Mouse (Mus musculus) midbrain, embryonic 11.5 days (tissue): ENCODE measurements around the gene 1500015O10Rik. TPM values are rescaled to one million over a fixed set of nuclear protein-coding genes. Genes with fewer than 3 reads are reported as not detected.

Experiments
- ATAC-seq: fragments of 200-750 bp; cut with Nextera tagmentation; 2 replicates; pipeline ENCODE4 v1.8.0; 2017; ENCODE audit warnings: moderate TSS enrichment, moderate library complexity; ENCODE audit not compliant: low FRiP score
- DNase-seq: peaks from one replicate; pipeline ENCODE4 v3.0.0; 2015; ENCODE audit warnings: low spot score; ENCODE audit errors: missing footprints
- H3K27ac ChIP-seq: fragments of 300-500 bp; sonication (generic); 2 replicates; pipeline ENCODE4 v1.5.1; 2014; ENCODE audit warnings: low read depth, low read length
- H3K27me3 ChIP-seq: fragments of 300-500 bp; sonication (generic); 2 replicates; pipeline ENCODE4 v1.6.1; 2014; ENCODE audit warnings: mild to moderate bottlenecking, low read length, moderate library complexity, mixed read lengths; ENCODE audit not compliant: control insufficient read depth, insufficient read depth
- H3K36me3 ChIP-seq: fragments of 300-500 bp; sonication (generic); 2 replicates; pipeline ENCODE4 v1.6.1; 2014; ENCODE audit warnings: mild to moderate bottlenecking, low read length, moderate library complexity, mixed read lengths; ENCODE audit not compliant: control insufficient read depth, insufficient read depth
- H3K4me1 ChIP-seq: fragments of 300-500 bp; sonication (generic); 2 replicates; pipeline ENCODE4 v1.6.1; 2014; ENCODE audit warnings: low read length; ENCODE audit not compliant: control insufficient read depth, insufficient read depth
- H3K4me2 ChIP-seq: fragments of 300-500 bp; sonication (generic); 2 replicates; pipeline ENCODE4 v1.6.1; 2014; ENCODE audit warnings: mild to moderate bottlenecking, moderate library complexity
- H3K4me3 ChIP-seq: fragments of 300-500 bp; sonication (generic); 2 replicates; pipeline ENCODE4 v1.5.1; 2014; ENCODE audit warnings: low read depth, low read length
- H3K9ac ChIP-seq: fragments of 300-500 bp; sonication (generic); 2 replicates; pipeline ENCODE4 v1.6.1; 2014; ENCODE audit warnings: low read length
- H3K9me3 ChIP-seq: fragments of 300-500 bp; sonication (generic); 2 replicates; pipeline ENCODE4 v1.6.1; 2016; ENCODE audit warnings: low read length; ENCODE audit not compliant: control insufficient read depth
- WGBS: fragments of 180-500 bp; shearing (Covaris S2); extraction: QIAGEN DNeasy Blood & Tissue Kit; methylation state at CpG from one replicate; pipeline ENCODE4 v1.1.7; 2014; 5-methylcytosine and 5-hydroxymethylcytosine counted together
- polyA plus RNA-seq: library from polyadenylated mRNA; unstranded; fragments of >200 nt; fragmentation: Nextera tagmentation; extraction: Ambion mirVana; gene quantifications from 2 replicates; pipeline ENCODE4 v1.2.1, GENCODE M21; 2014

Gene 1500015O10Rik
- polyA plus RNA-seq, 1 experiment from 2014 or later, result 0.45 TPM

GRCm38 (mm10) chr1:43722459-43722858 lies 7.9 kb upstream of the 1500015O10Rik start:
- H3K27ac ChIP-seq, result no peak overlapping the region
- H3K9me3 ChIP-seq, result no peaks in the 10 kb centered on the region
- H3K4me1 ChIP-seq, result no peaks in the 10 kb centered on the region
- H3K4me3 ChIP-seq, result no peak overlapping the region
- DNase-seq (no peak), ATAC-seq (no peak)
- 76% methylated on average over 1 of the region's 1 CpGs for WGBS
- no peak overlapping the region for H3K4me2 ChIP-seq
- no peak overlapping the region for H3K9ac ChIP-seq
- H3K36me3 ChIP-seq, result no peaks in the 10 kb centered on the region
- H3K27me3 ChIP-seq, result no peaks in the 10 kb centered on the region

GRCm38 (mm10) chr1:43732100-43732499 lies 1.7 kb downstream of the 1500015O10Rik start:
- Histone ChIP-seq H3K27me3 (no peaks in the 10 kb centered on the region), H3K9ac (no peak overlapping the region), H3K27ac (no peak overlapping the region), H3K36me3 (no peaks in the 10 kb centered on the region), H3K9me3 (no peaks in the 10 kb centered on the region), H3K4me1 (no peaks in the 10 kb centered on the region), H3K4me3 (no peak overlapping the region), H3K4me2 (no peak overlapping the region)
- DNase-seq, result no peak
- WGBS, result 82% methylated on average over 4 of the region's 4 CpGs
- ATAC-seq, result no peak

DNA sequence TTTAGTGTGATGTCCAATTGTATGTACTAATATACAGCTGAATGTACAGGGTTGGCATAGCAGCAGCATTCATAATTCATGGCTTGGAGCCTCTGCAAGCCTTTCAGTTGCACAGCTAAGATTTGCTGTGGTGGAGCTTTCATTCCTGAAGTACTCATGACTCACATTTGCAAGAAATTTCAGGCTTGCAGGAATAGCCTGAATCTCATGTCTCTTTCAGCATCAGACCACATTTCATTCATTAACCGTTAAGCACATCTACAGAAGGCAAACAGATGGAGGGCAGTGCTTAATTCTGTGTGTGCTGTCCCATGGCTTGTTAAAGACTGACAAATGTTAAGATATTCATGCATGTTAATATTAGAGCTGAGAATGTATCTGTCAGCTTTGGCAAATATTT lies 2.3 kb downstream of the 1500015O10Rik start:
- Histone ChIP-seq H3K4me3 (no peak overlapping the region), H3K27ac (no peak overlapping the region), H3K36me3 (no peaks in the 10 kb centered on the region), H3K27me3 (no peaks in the 10 kb centered on the region), H3K4me2 (no peak overlapping the region), H3K9me3 (no peaks in the 10 kb centered on the region), H3K4me1 (no peaks in the 10 kb centered on the region), H3K9ac (no peak overlapping the region)
- no peak for DNase-seq
- ATAC-seq, result no peak
- WGBS, result 83% methylated on average over 1 of the region's 1 CpGs

- ATAC-seq, result peak; percentile 61; the same call in 1 of the 2 replicates
- DNase-seq, result peak; percentile 91
- Histone ChIP-seq H3K4me3 (no peak overlapping the region), H3K9me3 (no peaks in the 10 kb centered on the region), H3K4me1 (no peaks in the 10 kb centered on the region), H3K4me2 (no peak overlapping the region), H3K27ac (no peak overlapping the region), H3K27me3 (no peaks in the 10 kb centered on the region), H3K36me3 (no peaks in the 10 kb centered on the region), H3K9ac (no peak overlapping the region)
- WGBS, result 73% methylated on average over 7 of the region's 7 CpGs
These were observed 7.6 kb downstream of the 1500015O10Rik start for GRCm38 (mm10) chr1:43737812-43738518.

GRCm38 (mm10) chr1:43738519-43738894 lies 8.1 kb downstream of the 1500015O10Rik start:
- H3K4me1 ChIP-seq, result no peaks in the 10 kb centered on the region
- H3K36me3 ChIP-seq, result no peaks in the 10 kb centered on the region
- H3K9me3 ChIP-seq, result no peaks in the 10 kb centered on the region
- no peak overlapping the region for H3K9ac ChIP-seq
- 87% methylated on average over 10 of the region's 10 CpGs for WGBS
- no peak overlapping the region for H3K27ac ChIP-seq
- DNase-seq, result no peak
- no peaks in the 10 kb centered on the region for H3K27me3 ChIP-seq
- H3K4me3 ChIP-seq, result no peak overlapping the region
- no peak for ATAC-seq
- no peak overlapping the region for H3K4me2 ChIP-seq

DNA sequence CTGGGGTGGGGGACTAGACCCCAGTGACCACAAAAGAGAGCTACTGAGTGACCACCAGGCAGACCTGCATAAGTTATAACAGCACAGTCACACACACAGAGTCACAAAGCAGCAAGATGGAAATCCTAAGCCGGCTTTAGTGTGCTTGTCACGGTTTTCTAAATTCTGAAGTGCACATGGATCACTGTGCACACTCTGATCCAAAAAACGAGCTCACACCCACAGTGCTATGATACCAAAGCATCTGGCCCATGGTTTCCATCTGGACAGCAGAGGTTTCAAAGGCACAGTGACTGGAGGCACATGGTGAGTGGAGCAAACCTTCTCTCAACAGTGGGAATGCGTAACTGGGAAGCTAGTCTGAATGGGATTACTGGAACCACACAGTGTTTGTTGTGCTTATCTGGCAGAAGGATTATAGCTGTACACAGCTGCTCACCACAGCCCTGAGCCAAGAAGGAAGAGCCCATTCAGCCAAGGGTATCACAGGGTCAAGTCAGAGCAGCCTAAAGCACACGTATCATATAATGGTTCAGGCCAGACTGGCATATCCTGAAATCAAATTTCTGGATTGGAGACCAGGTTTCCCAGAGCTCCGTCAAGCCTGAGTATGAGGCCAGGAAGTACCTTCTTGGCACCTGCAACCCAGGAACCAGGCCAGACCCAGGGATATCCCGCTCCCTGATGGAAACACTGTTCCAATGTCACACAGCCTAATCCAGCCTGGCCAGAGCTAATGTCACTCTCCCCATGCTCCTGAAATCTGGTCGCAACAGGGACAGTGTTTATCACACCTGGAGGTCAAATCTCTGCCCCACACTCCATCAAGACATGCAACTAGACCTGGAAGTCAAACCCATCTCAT lies 24.3 kb downstream of the 1500015O10Rik start:
- DNase-seq (no peak), ATAC-seq (peak; percentile 57; the same call in 1 of the 2 replicates)
- Histone ChIP-seq H3K9ac (no peak overlapping the region), H3K4me2 (no peak overlapping the region), H3K4me3 (no peak overlapping the region), H3K9me3 (no peaks in the 10 kb centered on the region), H3K27me3 (no peaks in the 10 kb centered on the region), H3K36me3 (no peaks in the 10 kb centered on the region), H3K4me1 (no peaks in the 10 kb centered on the region), H3K27ac (no peak overlapping the region)
- 76% methylated on average over 8 of the region's 8 CpGs for WGBS

DNA sequence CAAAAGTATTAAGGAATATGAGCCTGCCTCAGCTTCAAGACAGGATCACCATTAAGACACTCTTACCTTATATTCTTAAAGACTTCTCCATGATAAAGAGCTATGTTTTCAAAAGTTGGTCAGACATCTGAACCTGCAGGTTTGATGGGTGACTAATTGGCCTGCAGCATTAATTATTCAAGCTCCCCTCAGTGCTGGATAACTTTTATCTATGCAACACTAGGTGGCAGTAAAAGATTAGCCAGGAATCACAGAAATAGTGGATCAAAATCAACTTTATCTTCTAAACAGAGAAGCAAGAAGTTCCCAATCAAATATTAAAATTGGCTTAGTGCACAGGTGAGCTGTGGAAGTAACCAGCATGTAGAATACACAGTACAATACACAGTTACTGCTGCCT lies 29.7 kb downstream of the 1500015O10Rik start:
- H3K36me3 ChIP-seq, result peaks cover 4% of the 10 kb centered on the region; the same call in 1 of the 2 replicates

GRCm38 (mm10) chr1:43764481-43764880 lies 34.1 kb downstream of the 1500015O10Rik start:
- ATAC-seq (no peak), DNase-seq (no peak)
- Histone ChIP-seq H3K4me3 (no peak overlapping the region), H3K9me3 (no peaks in the 10 kb centered on the region), H3K4me1 (no peaks in the 10 kb centered on the region), H3K27ac (no peak overlapping the region), H3K9ac (no peak overlapping the region), H3K36me3 (peaks cover 4% of the 10 kb centered on the region; the same call in 1 of the 2 replicates), H3K27me3 (no peaks in the 10 kb centered on the region), H3K4me2 (no peak overlapping the region)
- 88% methylated on average over 2 of the region's 2 CpGs for WGBS

More for the DNA sequence above, 29.7 kb downstream of the 1500015O10Rik start:
- DNase-seq, result no peak
- H3K4me3 ChIP-seq, result no peak overlapping the region
- no peaks in the 10 kb centered on the region for H3K9me3 ChIP-seq
- no peak overlapping the region for H3K9ac ChIP-seq
- no peak for ATAC-seq
- H3K4me1 ChIP-seq, result no peaks in the 10 kb centered on the region
- no peak overlapping the region for H3K27ac ChIP-seq
- H3K27me3 ChIP-seq, result no peaks in the 10 kb centered on the region
- no peak overlapping the region for H3K4me2 ChIP-seq

DNA sequence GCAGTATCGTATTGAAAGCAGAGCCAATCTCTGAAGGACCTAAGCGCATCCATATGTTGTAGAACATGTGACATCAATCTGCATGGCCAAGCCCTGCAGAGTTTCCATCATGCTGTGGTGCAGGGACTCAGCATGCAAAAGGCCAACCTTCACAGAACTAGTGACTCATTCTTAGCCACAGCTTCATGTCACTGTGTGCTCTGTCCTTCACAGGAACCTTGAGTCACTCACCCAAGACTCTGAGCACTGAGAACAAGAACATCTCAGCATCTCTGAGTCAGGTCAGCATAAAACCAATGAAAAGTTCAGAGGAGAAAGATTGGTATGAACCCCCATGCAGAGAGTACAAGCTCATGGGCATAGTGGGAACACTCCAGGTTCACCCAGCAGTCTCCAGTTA lies 35.9 kb downstream of the 1500015O10Rik start:
- Histone ChIP-seq H3K4me3 (no peak overlapping the region), H3K4me1 (no peaks in the 10 kb centered on the region), H3K9me3 (no peaks in the 10 kb centered on the region), H3K27me3 (no peaks in the 10 kb centered on the region), H3K36me3 (peaks cover 4% of the 10 kb centered on the region; the same call in 1 of the 2 replicates), H3K4me2 (no peak overlapping the region), H3K27ac (no peak overlapping the region), H3K9ac (no peak overlapping the region)
- WGBS, result 94% methylated on average over 2 of the region's 2 CpGs
- no peak for DNase-seq
- ATAC-seq, result no peak
